Mouse (Mus musculus) ovary, postnatal 36 days (tissue): ENCODE data around the gene 2610301B20Rik.
"Not testable (repeated sequence)": the region's sequence is repeated elsewhere in the genome, so short reads cannot be mapped to it uniquely, and the experiment has no call there.

Experiments
- DNase-seq: peaks from one replicate; pipeline ENCODE4 v3.0.0; 2022; ENCODE audit warnings: low spot score, mixed read lengths

The 2610301B20Rik gene

DNA sequence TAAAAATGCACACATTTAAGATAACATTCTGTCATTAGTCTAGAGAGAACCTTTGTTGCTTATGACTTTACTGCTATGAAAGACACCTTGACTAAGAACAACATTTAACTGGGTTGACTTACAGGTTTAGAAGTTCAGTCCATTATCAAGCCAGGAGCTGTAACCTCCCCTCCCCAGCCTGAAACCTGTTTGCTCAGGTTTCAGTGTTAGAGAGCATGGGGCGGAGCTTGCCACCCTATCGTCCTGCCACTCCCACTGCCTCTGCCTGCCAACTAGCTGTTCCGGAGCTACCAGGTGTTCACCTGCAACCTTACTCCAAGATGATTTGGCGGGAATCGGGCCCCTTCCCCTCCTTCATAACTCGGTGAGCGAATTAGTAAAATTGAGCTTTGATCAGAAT is 37.1 kb downstream of the 2610301B20Rik start:
- DNase-seq = not testable (repeated sequence)

- no peak for DNase-seq
Observed at GRCm38 (mm10) chr4:10911909-10912478, 37.7 kb downstream of the 2610301B20Rik start.

DNA sequence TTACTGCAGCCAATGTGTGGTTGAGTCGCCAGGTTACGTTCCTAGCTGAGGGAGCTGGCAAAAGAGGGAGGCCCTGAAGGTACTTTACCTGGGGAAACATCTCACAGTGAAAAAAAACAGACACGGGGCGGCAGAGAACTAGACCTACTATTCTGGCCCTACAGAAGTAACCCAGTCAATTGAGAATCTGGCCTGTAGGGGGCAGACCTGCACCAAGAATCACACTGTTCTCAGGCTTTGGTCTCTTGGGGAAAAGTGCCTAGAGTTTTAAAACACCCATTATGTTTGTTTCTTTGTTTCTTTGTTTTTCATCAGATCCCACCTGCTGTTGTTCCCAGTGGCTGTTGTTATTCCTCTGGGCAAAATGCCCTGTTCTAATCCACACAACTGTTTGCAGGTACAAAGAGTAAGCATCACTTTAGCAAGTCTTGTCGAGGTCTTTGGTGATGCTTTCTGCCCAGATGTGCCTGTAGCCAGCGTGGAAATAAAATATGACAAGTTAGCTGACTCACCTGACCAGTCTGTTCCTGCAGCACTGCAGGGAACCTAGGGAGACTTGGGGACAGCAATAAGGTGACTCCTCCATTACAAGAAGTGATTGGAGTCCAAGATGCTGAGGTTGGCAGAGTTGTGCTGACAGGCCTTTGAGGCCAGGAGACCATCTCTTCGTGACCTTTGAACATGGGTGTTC is 38.5 kb downstream of the 2610301B20Rik start:
- peak; percentile 80 for DNase-seq

GRCm38 (mm10) chr4:10913409-10913808 is 39.1 kb downstream of the 2610301B20Rik start:
- no peak for DNase-seq

- DNase-seq = no peak
Observed at GRCm38 (mm10) chr4:10914766-10915165, 40.5 kb downstream of the 2610301B20Rik start.

DNA sequence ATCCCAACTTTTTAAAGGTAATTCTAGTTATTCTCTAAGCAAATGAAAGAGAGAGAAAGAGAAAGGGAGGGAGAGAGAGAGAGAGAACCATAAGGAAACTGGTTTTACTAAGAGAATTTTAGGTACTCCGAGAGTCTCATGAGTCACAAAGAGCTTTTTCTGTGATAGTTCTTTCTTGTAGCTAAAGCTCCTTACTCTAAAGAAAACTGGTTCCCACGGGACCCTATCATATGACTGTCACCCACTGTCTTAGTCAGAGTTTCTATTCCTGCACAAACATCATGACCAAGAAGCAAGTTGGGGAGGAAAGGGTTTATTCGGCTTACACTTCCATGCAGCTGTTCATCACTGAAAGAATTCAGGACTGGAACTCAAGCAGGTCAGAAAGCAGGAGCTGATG is 41.0 kb downstream of the 2610301B20Rik start:
- no peak for DNase-seq

DNA sequence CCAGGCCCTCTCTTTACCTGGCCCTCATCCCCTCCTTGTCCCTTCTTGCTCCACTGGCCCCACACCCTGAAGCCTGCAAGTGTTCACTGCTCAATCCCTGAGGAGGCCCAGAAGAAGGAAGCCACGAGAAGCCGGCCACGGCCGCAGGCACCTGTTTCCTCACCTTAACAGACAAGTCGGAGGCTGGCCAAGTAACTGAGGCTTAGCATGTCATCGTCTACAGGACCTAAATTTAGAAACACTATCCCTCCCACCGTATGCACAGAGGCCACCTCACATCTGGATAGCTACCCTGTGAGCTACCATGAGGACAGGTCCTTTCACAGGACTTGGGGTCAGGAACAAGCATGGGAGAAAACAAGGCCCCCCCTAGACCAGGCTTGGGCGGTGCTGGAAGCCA is 44.1 kb downstream of the 2610301B20Rik start:
- no peak for DNase-seq

- no peak for DNase-seq
Observed at GRCm38 (mm10) chr4:10919097-10919496, 44.8 kb downstream of the 2610301B20Rik start.

GRCm38 (mm10) chr4:10919530-10919929 is 45.2 kb downstream of the 2610301B20Rik start:
- no peak for DNase-seq

DNA sequence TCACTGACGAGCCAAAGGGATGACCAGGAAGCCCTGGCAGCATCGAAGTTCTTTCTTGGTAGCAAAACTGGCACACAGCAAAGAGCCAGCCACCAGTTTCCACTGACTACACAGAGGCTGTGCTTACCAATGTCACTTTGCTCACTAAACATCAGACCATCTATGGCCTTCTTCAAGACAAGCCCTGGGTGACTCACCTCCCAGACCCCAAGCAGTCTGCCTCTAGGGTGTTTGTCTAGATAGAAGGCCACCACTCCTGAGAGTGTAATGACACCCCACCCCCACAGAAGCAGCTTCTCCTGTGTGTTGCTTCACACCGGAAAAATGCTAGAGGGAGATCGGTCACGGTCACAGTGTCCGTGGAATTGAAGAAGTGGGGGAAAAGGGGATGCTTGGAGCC is 45.7 kb downstream of the 2610301B20Rik start:
- DNase-seq = no peak

GRCm38 (mm10) chr4:10920622-10921021 is 46.3 kb downstream of the 2610301B20Rik start:
- DNase-seq = no peak

DNA sequence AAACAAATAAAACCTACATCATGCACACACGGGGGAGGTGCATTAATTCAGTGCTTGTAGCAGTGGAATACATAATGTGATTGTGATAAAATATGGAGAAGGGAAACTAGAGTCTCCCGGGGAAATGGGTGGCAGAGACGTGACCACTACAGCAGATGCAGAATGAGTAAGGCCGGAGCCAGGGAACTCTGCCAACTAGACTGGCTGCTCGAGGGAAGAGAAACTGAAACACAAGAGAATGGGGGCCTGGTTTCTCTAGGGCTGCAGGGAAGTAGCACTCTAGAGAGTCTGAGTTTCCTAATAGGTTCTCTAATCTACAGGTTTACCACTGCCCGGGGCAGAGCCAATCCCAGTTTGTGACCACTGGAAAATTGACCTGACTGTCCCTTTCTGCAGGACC is 48.9 kb downstream of the 2610301B20Rik start:
- peak; percentile 44 for DNase-seq

- DNase-seq = no peak
Observed at GRCm38 (mm10) chr4:10924140-10924539, 49.8 kb downstream of the 2610301B20Rik start.

- no peak for DNase-seq
Observed at GRCm38 (mm10) chr4:10924541-10924940, 50.2 kb downstream of the 2610301B20Rik start.

GRCm38 (mm10) chr4:10926416-10926815 is 52.1 kb downstream of the 2610301B20Rik start:
- no peak for DNase-seq

GRCm38 (mm10) chr4:10928158-10928557 is 53.9 kb downstream of the 2610301B20Rik start:
- DNase-seq = no peak

DNA sequence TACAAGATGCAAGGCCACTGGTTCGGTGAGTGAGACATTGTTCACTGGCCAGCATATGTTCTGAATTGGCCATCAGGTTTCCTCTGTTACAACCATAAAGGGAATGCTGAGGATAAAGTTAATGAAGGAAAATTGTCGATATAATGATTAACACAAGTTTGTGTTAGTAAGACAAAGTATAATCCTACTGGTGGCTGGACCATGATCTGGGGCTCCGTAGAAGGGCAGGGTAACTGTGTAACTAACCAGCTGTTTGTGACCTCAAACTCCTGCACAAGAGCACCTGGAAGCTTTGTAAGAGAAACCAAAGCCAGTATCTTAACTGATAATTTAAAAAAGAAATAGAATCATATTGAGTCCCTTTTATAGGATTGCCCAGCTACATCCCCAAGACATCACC is 55.4 kb downstream of the 2610301B20Rik start:
- no peak for DNase-seq

DNA sequence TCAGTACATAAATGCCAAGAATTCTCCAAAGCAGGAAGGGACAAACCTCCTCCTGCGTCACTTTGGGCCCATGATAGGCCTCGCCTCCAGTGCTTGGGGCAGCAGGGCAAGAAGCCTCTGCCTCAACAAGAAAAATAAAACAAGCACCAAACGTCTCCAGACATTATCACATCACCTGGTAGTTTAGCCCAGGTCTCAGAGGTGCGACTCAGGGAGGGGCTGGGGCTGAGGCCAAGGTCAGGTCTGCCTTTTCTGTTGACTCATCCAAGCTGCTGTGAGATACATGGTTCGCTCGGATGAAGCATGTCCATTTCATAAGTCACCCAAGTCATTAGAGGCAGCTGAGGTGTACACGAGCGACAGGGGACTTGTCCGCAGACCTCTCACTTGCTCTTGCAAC is 56.7 kb downstream of the 2610301B20Rik start:
- DNase-seq = no peak

DNA sequence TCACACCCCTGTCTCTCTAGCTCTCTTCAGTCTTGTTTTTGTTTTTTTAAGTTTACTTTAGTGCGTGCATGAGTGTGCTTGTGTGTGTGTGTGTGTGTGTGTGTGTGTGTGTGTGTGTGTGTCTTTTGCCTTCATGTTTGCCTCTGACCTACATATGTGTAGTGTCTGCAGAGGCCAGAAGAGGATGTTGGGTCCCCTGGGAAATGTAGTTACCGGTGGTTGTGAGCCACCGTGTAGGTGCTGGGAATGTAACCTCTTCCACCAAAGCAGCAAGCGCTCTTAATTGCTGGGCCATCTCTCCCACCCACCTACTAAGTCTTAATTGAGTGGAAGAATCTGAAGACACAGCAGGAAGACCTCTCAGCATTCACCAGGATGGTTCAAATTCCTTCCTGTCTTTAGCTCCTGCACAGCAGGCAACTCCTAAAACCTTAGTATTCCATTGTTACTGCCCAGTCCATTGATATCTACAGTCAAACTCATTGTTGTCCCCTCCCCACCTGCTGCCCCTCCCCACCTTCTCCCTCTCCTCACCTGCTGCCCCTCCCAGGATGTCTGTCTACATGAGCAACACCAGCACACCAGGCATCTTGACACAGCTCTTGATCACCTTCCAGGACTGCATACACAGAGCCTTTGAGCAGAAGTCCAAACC is 57.9 kb downstream of the 2610301B20Rik start:
- DNase-seq = no peak

DNA sequence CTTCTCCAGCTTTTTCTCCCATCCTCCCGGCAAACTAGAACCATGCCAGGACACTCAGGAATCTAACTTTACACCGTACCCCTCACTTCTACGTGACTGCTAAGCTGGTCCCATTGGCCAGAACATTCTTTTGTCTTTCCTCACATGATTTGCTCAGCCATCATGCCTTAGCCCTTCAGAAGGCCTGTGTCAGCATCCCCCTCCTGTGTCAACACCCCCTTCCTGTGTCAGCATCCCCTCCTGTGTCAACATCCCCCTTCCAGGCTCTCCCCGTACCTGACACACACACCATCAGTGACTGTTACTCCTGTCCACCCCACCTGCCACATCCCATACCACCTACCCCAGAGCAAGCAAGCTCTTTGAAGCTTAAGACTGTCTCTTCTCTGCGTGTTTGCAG is 58.5 kb downstream of the 2610301B20Rik start:
- no peak for DNase-seq

GRCm38 (mm10) chr4:10936766-10937165 is 62.5 kb downstream of the 2610301B20Rik start:
- no peak for DNase-seq
